24 mouse cellular contexts compared by ENCODE assay signal in the genomic region with DNA sequence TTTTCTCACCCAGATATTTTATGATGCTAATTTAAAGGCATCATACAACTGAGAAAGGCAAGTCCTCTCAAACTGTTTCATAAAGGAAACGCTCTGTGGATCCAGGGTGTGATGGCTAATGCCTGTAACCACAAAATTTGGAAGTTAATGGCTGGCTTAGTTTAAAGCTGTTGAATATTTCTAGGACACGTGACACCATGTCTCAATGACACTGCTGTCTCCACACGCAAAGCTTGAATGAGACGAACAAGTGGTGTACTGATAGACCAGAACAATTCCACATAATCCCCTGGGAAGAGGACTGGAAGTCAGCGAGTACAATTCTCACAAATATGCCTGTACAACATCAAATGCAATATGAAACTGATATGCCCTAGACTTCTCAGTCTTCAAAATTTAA.
DNase-seq lines count a peak whose midpoint lies in the region; ATAC-seq and TF ChIP-seq lines count a peak whose summit lies in the region.
"Had no signal": no experiment of that assay in that cellular context is flagged by ENCODE, and none has a peak within 500 bp of the region (broad histone marks: within the 10 kb centered on the region; RNA-seq: fewer than 3 reads in every experiment).

No protein-coding gene starts in this region.

- no peaks in the 10 kb centered on the region for H3K79me3 ChIP-seq in C2C12 (ENCODE audit: low read depth)

- no peak overlapping the region for H3K9ac ChIP-seq in embryonic facial prominence, embryonic 11.5 days (replicated peaks; ENCODE audit: low read length)
- no peak overlapping the region for H3K9ac ChIP-seq in limb, embryonic 13.5 days
- no peak overlapping the region for H3K9ac ChIP-seq in hindbrain, embryonic 11.5 days (ENCODE audit: low read depth, low read length)
- H3K9ac ChIP-seq: embryonic facial prominence, embryonic 13.5 days; forebrain, embryonic 13.5 days; forebrain, embryonic 15.5 days; forebrain, postnatal 0 days had no signal

- H3K4me2 ChIP-seq in embryonic facial prominence, embryonic 11.5 days (ENCODE audit: low read depth, low read length) = no peak overlapping the region
- no peak overlapping the region for H3K4me2 ChIP-seq in limb, embryonic 13.5 days (replicated peaks)
- no peak overlapping the region for H3K4me2 ChIP-seq in hindbrain, embryonic 11.5 days (replicated peaks; ENCODE audit: low read depth, low read length)
- H3K4me2 ChIP-seq: embryonic facial prominence, embryonic 13.5 days; forebrain, embryonic 13.5 days; forebrain, embryonic 15.5 days had no signal

- H3ac ChIP-seq in C2C12 (ENCODE audit: control insufficient read depth, insufficient read length, low read depth) = no peak overlapping the region

- H3K79me2 ChIP-seq in C2C12 (ENCODE audit: control insufficient read depth, insufficient read depth) = no peaks in the 10 kb centered on the region

- H3K27me3 ChIP-seq in embryonic facial prominence, embryonic 11.5 days (ENCODE audit: control insufficient read depth, insufficient read depth, low read length) = no peaks in the 10 kb centered on the region
- H3K27me3 ChIP-seq in embryonic facial prominence, embryonic 10.5 days (replicated peaks; ENCODE audit: low read depth, poor library complexity, severe bottlenecking) = no peaks in the 10 kb centered on the region
- no peaks in the 10 kb centered on the region for H3K27me3 ChIP-seq in C2C12 (ENCODE audit: control insufficient read depth, insufficient read depth, insufficient read length)
- no peaks in the 10 kb centered on the region for H3K27me3 ChIP-seq in limb, embryonic 13.5 days
- H3K27me3 ChIP-seq in hindbrain, embryonic 11.5 days (ENCODE audit: control insufficient read depth, insufficient read depth, low read length) = no peaks in the 10 kb centered on the region
- H3K27me3 ChIP-seq: embryonic facial prominence, embryonic 13.5 days; forebrain, embryonic 13.5 days; forebrain, embryonic 15.5 days; Patski had no signal

- DNase-seq in embryonic facial prominence, embryonic 11.5 days (ENCODE audit: low spot score) = peak; percentile 25
- no peak for DNase-seq in embryonic facial prominence, embryonic 10.5 days (ENCODE audit: low spot score)
- DNase-seq in brain, adult 2 months (ENCODE audit: low read depth, low spot score) = peak; percentile 17
- no peak for DNase-seq in thymus, postnatal 10 days (ENCODE audit: low spot score in 2 of 2)
- no peak for DNase-seq in hindbrain, embryonic 11.5 days (ENCODE audit: low spot score)
- no peak for DNase-seq in cerebellum, postnatal 4 days (ENCODE audit: low spot score in 2 of 2)
- DNase-seq: adrenal gland, adult 8-10 months; adrenal gland, postnatal 25 days; B cell, adult 2 months; cerebellum, adult 11-12 months; cerebellum, adult 2 months; cerebellum, adult 9-10 months; cerebellum, postnatal 10 days; cerebellum, postnatal 25 days; embryo, embryonic 11 days; forebrain, postnatal 0 days had no signal

- H3K4me3 ChIP-seq in embryonic facial prominence, embryonic 11.5 days (ENCODE audit: low read depth, low read length) = no peak overlapping the region
- H3K4me3 ChIP-seq in embryonic facial prominence, embryonic 10.5 days = no peak overlapping the region
- no peak overlapping the region for H3K4me3 ChIP-seq in C2C12 (ENCODE audit: insufficient read depth, poor library complexity, severe bottlenecking)
- no peak overlapping the region for H3K4me3 ChIP-seq in limb, embryonic 13.5 days
- no peak overlapping the region for H3K4me3 ChIP-seq in hindbrain, embryonic 11.5 days (ENCODE audit: low read depth, low read length)
- H3K4me3 ChIP-seq: embryonic facial prominence, embryonic 13.5 days; forebrain, embryonic 13.5 days; forebrain, embryonic 15.5 days had no signal

- no peak for TF ChIP-seq CTCF in C2C12 (IDR thresholded peaks at IDR 0.05; ENCODE audit: control insufficient read depth, insufficient read depth, insufficient read length)

- H3K36me3 ChIP-seq in embryonic facial prominence, embryonic 11.5 days (replicated peaks; ENCODE audit: control insufficient read depth, insufficient read depth, low read depth, low read length) = no peaks in the 10 kb centered on the region
- no peaks in the 10 kb centered on the region for H3K36me3 ChIP-seq in embryonic facial prominence, embryonic 10.5 days (replicated peaks)
- H3K36me3 ChIP-seq in C2C12 (ENCODE audit: control insufficient read depth, insufficient read depth) = no peaks in the 10 kb centered on the region
- H3K36me3 ChIP-seq in limb, embryonic 13.5 days = no peaks in the 10 kb centered on the region
- no peaks in the 10 kb centered on the region for H3K36me3 ChIP-seq in hindbrain, embryonic 11.5 days (ENCODE audit: control insufficient read depth, insufficient read depth, low read length)
- H3K36me3 ChIP-seq: embryonic facial prominence, embryonic 13.5 days; forebrain, embryonic 15.5 days had no signal

- no peak for ATAC-seq in embryonic facial prominence, embryonic 11.5 days (replicated peaks; ENCODE audit: insufficient number of reproducible peaks, low FRiP score, low TSS enrichment, low read depth)
- peak; percentile 66 for ATAC-seq in limb, embryonic 13.5 days (ENCODE audit: low FRiP score, low read depth)
- ATAC-seq in hindbrain, embryonic 11.5 days (ENCODE audit: low FRiP score) = no peak
- ATAC-seq: activated CD4-positive, CD25-positive, alpha-beta regulatory T cell, adult 4 months; forebrain, embryonic 13.5 days; forebrain, embryonic 15.5 days; forebrain, postnatal 0 days; Patski had no signal

- no peaks in the 10 kb centered on the region for H3K4me1 ChIP-seq in embryonic facial prominence, embryonic 11.5 days (ENCODE audit: control insufficient read depth, insufficient read depth, low read length)
- peaks cover 19% of the 10 kb centered on the region for H3K4me1 ChIP-seq in embryonic facial prominence, embryonic 10.5 days
- peaks cover 11% of the 10 kb centered on the region; the same call in 1 of the 2 replicates for H3K4me1 ChIP-seq in limb, embryonic 13.5 days
- no peaks in the 10 kb centered on the region for H3K4me1 ChIP-seq in hindbrain, embryonic 11.5 days (replicated peaks; ENCODE audit: control insufficient read depth, insufficient read depth, low read length)
- H3K4me1 ChIP-seq: forebrain, embryonic 13.5 days; forebrain, embryonic 15.5 days had no signal

- no peak overlapping the region for H3K27ac ChIP-seq in embryonic facial prominence, embryonic 11.5 days (replicated peaks; ENCODE audit: low read depth, low read length)
- H3K27ac ChIP-seq in embryonic facial prominence, embryonic 10.5 days (replicated peaks) = no peak overlapping the region
- no peak overlapping the region for H3K27ac ChIP-seq in limb, embryonic 13.5 days
- H3K27ac ChIP-seq in hindbrain, embryonic 11.5 days (ENCODE audit: low read depth, low read length) = no peak overlapping the region
- H3K27ac ChIP-seq: embryonic facial prominence, embryonic 13.5 days; forebrain, embryonic 13.5 days; forebrain, embryonic 15.5 days had no signal

- H3K9me3 ChIP-seq in embryonic facial prominence, embryonic 11.5 days (replicated peaks; ENCODE audit: control insufficient read depth, low read length) = no peaks in the 10 kb centered on the region
- H3K9me3 ChIP-seq in embryonic facial prominence, embryonic 10.5 days = no peaks in the 10 kb centered on the region
- no peaks in the 10 kb centered on the region for H3K9me3 ChIP-seq in limb, embryonic 13.5 days
- no peaks in the 10 kb centered on the region for H3K9me3 ChIP-seq in hindbrain, embryonic 11.5 days (ENCODE audit: control insufficient read depth, low read length)
- H3K9me3 ChIP-seq: embryonic facial prominence, embryonic 13.5 days; forebrain, embryonic 13.5 days; forebrain, embryonic 15.5 days; G1E had no signal

- 51% methylated on average over 5 of the region's 5 CpGs for WGBS in embryonic facial prominence, embryonic 11.5 days
- WGBS in embryonic facial prominence, embryonic 10.5 days = 67% methylated on average over 5 of the region's 5 CpGs
- 50% methylated on average over 5 of the region's 5 CpGs for WGBS in limb, embryonic 13.5 days
- WGBS in hindbrain, embryonic 11.5 days = 77% methylated on average over 5 of the region's 5 CpGs

TF ChIP-seq in C2C12, 6 proteins besides CTCF, POLR2A, EP300 and RAD21:
- TF ChIP-seq USF1 (IDR thresholded peaks at IDR 0.05; ENCODE audit: low read depth) (peak; percentile 35), FOSL1 (IDR thresholded peaks at IDR 0.05; ENCODE audit: insufficient read depth, low read length, poor library complexity, severe bottlenecking) (no peak)

Comparison
In these comparisons a context has a peak if more than half of its experiments do, and no peak if none do; other contexts are left out.
1. DNase-seq: peak in embryonic facial prominence, embryonic 11.5 days (single experiment) and brain, adult 2 months (single experiment); none in embryonic facial prominence, embryonic 10.5 days (single experiment), thymus, postnatal 10 days (0 of 2), hindbrain, embryonic 11.5 days (single experiment) and cerebellum, postnatal 4 days (0 of 2).